Mouse (Mus musculus) adrenal gland, adult 2 months (tissue): ENCODE data around the gene Tlr7. TPM values are rescaled to one million over a fixed set of nuclear protein-coding genes. Genes with fewer than 3 reads are reported as not detected.
"Not testable (repeated sequence)": the region's sequence is repeated elsewhere in the genome, so short reads cannot be mapped to it uniquely, and the experiment has no call there.

Source experiments
- DNase-seq: peaks from one replicate; pipeline ENCODE4 v3.0.0; 2021
- long read RNA-seq: library from polyadenylated mRNA; stranded (forward); transcript quantifications from one replicate; pipeline ENCODE4 v2.0.0, GENCODE M21; 2021
- polyA plus RNA-seq: library from polyadenylated mRNA; depleted of rRNA; stranded (reverse); fragments of >200 nt; gene quantifications from 2 replicates; pipeline ENCODE4 v1.2.3, GENCODE M21; 2012; rRNA removed
- total RNA-seq, 2 experiments: library from RNA; stranded (reverse); gene quantifications; 2 replicates each; pipeline ENCODE4 v1.2.3; 2021

The Tlr7 gene
- total RNA-seq: 1 to 10 TPM; 2.4 to 2.5 TPM
- polyA plus RNA-seq: 0.12 and 0.15 TPM in 2 replicates
- long read RNA-seq: 0 reads

GRCm38 (mm10) chrX:167330399-167330798 lies at the start of gene Tlr7:
Gene Tlr7, minus strand, starts transcription at chrX:167330558.
- DNase-seq: no peak

- DNase-seq: no peak
Observed at GRCm38 (mm10) chrX:167380073-167380472, 49.7 kb upstream of the Tlr7 start.

- not testable (repeated sequence) for DNase-seq
Observed at GRCm38 (mm10) chrX:167361231-167361630, 30.9 kb upstream of the Tlr7 start.

GRCm38 (mm10) chrX:167359704-167360103 lies 29.3 kb upstream of the Tlr7 start:
- no peak for DNase-seq

GRCm38 (mm10) chrX:167357415-167357814 lies 27.1 kb upstream of the Tlr7 start:
- no peak for DNase-seq

- no peak for DNase-seq
Observed at GRCm38 (mm10) chrX:167355965-167356364, 25.6 kb upstream of the Tlr7 start.

GRCm38 (mm10) chrX:167353617-167354016 lies 23.3 kb upstream of the Tlr7 start:
- no peak for DNase-seq

- DNase-seq: no peak
Observed at GRCm38 (mm10) chrX:167346440-167346839, 16.1 kb upstream of the Tlr7 start.

GRCm38 (mm10) chrX:167344356-167344755 lies 14.0 kb upstream of the Tlr7 start:
- no peak for DNase-seq

GRCm38 (mm10) chrX:167341811-167342210 lies 11.5 kb upstream of the Tlr7 start:
- no peak for DNase-seq

- DNase-seq: no peak
Observed at GRCm38 (mm10) chrX:167340190-167340589, 9.8 kb upstream of the Tlr7 start.

- DNase-seq: no peak
Observed at GRCm38 (mm10) chrX:167337990-167338389, 7.6 kb upstream of the Tlr7 start.

GRCm38 (mm10) chrX:167334571-167334970 lies 4.2 kb upstream of the Tlr7 start:
- no peak for DNase-seq

GRCm38 (mm10) chrX:167332607-167333006 lies 2.2 kb upstream of the Tlr7 start:
- no peak for DNase-seq

- DNase-seq: no peak
Observed at GRCm38 (mm10) chrX:167330993-167331392, 635 bp upstream of the Tlr7 start.

GRCm38 (mm10) chrX:167329620-167330019 lies 738 bp downstream of the Tlr7 start:
- DNase-seq: no peak

GRCm38 (mm10) chrX:167329098-167329497 lies 1.3 kb downstream of the Tlr7 start:
- no peak for DNase-seq

GRCm38 (mm10) chrX:167328519-167328918 lies 1.8 kb downstream of the Tlr7 start:
- no peak for DNase-seq

GRCm38 (mm10) chrX:167323742-167324141 lies 6.6 kb downstream of the Tlr7 start:
- DNase-seq: no peak

- DNase-seq: no peak
Observed at GRCm38 (mm10) chrX:167321233-167321806, 9.0 kb downstream of the Tlr7 start.

- no peak for DNase-seq
Observed at GRCm38 (mm10) chrX:167318819-167319396, 11.4 kb downstream of the Tlr7 start.

GRCm38 (mm10) chrX:167315766-167316165 lies 14.6 kb downstream of the Tlr7 start:
- no peak for DNase-seq

GRCm38 (mm10) chrX:167315093-167315726 lies 15.1 kb downstream of the Tlr7 start:
- DNase-seq: no peak

GRCm38 (mm10) chrX:167302061-167302460 lies 28.3 kb downstream of the Tlr7 start:
- not testable (repeated sequence) for DNase-seq
